Mouse (Mus musculus): ENCODE measurements around the gene Ces1c. TPM values are rescaled to one million over a fixed set of nuclear protein-coding genes. Genes with fewer than 3 reads are reported as not detected.

The Ces1c gene
- total RNA-seq, 1 experiment from 2014 or later, result not detected

Other genes starting within 250 kb of the Ces1c start
- 0.95 TPM in 1 of 2 replicates, not detected in the other for gene Capns2, start 229.9 kb downstream of the Ces1c start, total RNA-seq (2021)
- 5.5 and 10.4 TPM in 2 replicates for gene Slc6a2, start 171.2 kb downstream of the Ces1c start, total RNA-seq (2021)
- not detected in 2 replicates for gene Ces1a, start 83.1 kb downstream of the Ces1c start, total RNA-seq (2021)
- gene Ces1b, start 51.3 kb downstream of the Ces1c start, total RNA-seq (2021), result 1.3 TPM in 1 of 2 replicates, not detected in the other
- 150 and 217 TPM in 2 replicates for gene Ces1d, start 66.6 kb upstream of the Ces1c start, total RNA-seq (2021)
- not detected in 2 replicates for gene Ces1e, start 98.3 kb upstream of the Ces1c start, total RNA-seq (2021)
- gene Ces1f, start 148.5 kb upstream of the Ces1c start, total RNA-seq (2021), result 7.5 and 9.8 TPM in 2 replicates
- 1.1 TPM in 1 of 2 replicates, not detected in the other for gene Ces1g, start 206.0 kb upstream of the Ces1c start, total RNA-seq (2021)
- gene Ces1h, start 248.4 kb upstream of the Ces1c start, total RNA-seq (2021), result not detected in 2 replicates

Data from adrenal gland, postnatal 25 days (tissue).